Mouse (Mus musculus): ENCODE data around the gene Vps51.

DNA sequence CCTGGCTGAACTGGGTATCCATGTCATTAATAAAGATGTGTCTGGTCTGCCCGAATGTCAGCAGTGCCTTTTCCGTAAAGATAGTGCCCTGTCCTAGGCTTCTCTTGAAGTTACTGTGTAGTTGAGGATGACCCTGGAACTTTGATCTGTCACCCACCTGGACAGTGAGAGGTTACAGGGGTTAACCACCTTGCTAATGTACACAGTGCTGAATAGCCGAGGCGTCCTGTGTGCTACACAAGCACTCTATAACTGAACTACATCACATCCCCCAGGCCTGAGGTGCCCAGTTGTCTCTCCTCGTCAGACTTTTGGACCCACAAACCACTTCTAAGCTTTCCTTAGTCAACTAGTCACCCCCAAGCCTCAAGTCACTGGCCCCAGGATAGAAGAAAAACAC lies 14.6 kb downstream of the Vps51 start:
- TF ChIP-seq CTCF (IDR thresholded peaks at IDR 0.05; ENCODE audit: extremely low read depth, insufficient read depth, insufficient read length, insufficient replicate concordance): no peak
- no peak for TF ChIP-seq POLR2A (IDR thresholded peaks at IDR 0.05; ENCODE audit: low read depth, low read length)

All from spleen, adult 2 months (tissue).